Mouse (Mus musculus): ENCODE data around the gene Plekhh3. TPM values are rescaled to one million over a fixed set of nuclear protein-coding genes. Genes with fewer than 3 reads are reported as not detected.

The Plekhh3 gene
- polyA plus RNA-seq, 1 experiment from 2014 or later: 9.3 TPM

- no peaks in the 10 kb centered on the region for H3K9me3 ChIP-seq (ENCODE audit: control insufficient read depth, low read length)
- H3K27ac ChIP-seq (ENCODE audit: low read depth, low read length): no peak overlapping the region
- H3K27me3 ChIP-seq (replicated peaks; ENCODE audit: control insufficient read depth, insufficient read depth, low read length): peaks cover 47% of the 10 kb centered on the region
- no peak for ATAC-seq
- no peak overlapping the region for H3K9ac ChIP-seq (ENCODE audit: low read depth, low read length)
- H3K36me3 ChIP-seq (ENCODE audit: control insufficient read depth, insufficient read depth, low read length): peaks cover 11% of the 10 kb centered on the region
- WGBS: 55% methylated on average over 16 of the region's 18 CpGs
- peak overlapping the region; percentile 90 for H3K4me2 ChIP-seq (ENCODE audit: low read length)
- no peak overlapping the region for H3K4me3 ChIP-seq (ENCODE audit: low read length)
- peaks cover 39% of the 10 kb centered on the region for H3K4me1 ChIP-seq (ENCODE audit: control insufficient read depth, insufficient read depth, low read depth, low read length)
These were observed 2.7 kb downstream of the Plekhh3 start for GRCm38 (mm10) chr11:101168301-101168980.

GRCm38 (mm10) chr11:101167963-101168300 lies 3.2 kb downstream of the Plekhh3 start:
- Histone ChIP-seq H3K9me3 (ENCODE audit: control insufficient read depth, low read length) (no peaks in the 10 kb centered on the region), H3K36me3 (ENCODE audit: control insufficient read depth, insufficient read depth, low read length) (peaks cover 11% of the 10 kb centered on the region), H3K4me2 (ENCODE audit: low read length) (no peak overlapping the region), H3K27me3 (replicated peaks; ENCODE audit: control insufficient read depth, insufficient read depth, low read length) (peaks cover 50% of the 10 kb centered on the region), H3K4me1 (ENCODE audit: control insufficient read depth, insufficient read depth, low read depth, low read length) (peaks cover 34% of the 10 kb centered on the region), H3K9ac (ENCODE audit: low read depth, low read length) (no peak overlapping the region), H3K27ac (ENCODE audit: low read depth, low read length) (no peak overlapping the region), H3K4me3 (ENCODE audit: low read length) (no peak overlapping the region)
- ATAC-seq: no peak
- 59% methylated on average over 8 of the region's 8 CpGs for WGBS

- WGBS: 61% methylated on average over 19 of the region's 19 CpGs
- Histone ChIP-seq H3K27me3 (replicated peaks; ENCODE audit: control insufficient read depth, insufficient read depth, low read length) (peaks cover 53% of the 10 kb centered on the region), H3K4me3 (ENCODE audit: low read length) (no peak overlapping the region), H3K4me1 (ENCODE audit: control insufficient read depth, insufficient read depth, low read depth, low read length) (peaks cover 30% of the 10 kb centered on the region), H3K9me3 (ENCODE audit: control insufficient read depth, low read length) (no peaks in the 10 kb centered on the region), H3K36me3 (ENCODE audit: control insufficient read depth, insufficient read depth, low read length) (peaks cover 11% of the 10 kb centered on the region), H3K9ac (ENCODE audit: low read depth, low read length) (no peak overlapping the region), H3K4me2 (ENCODE audit: low read length) (no peak overlapping the region), H3K27ac (ENCODE audit: low read depth, low read length) (no peak overlapping the region)
- ATAC-seq: no peak
These were observed 3.8 kb downstream of the Plekhh3 start for GRCm38 (mm10) chr11:101167211-101167962.

DNA sequence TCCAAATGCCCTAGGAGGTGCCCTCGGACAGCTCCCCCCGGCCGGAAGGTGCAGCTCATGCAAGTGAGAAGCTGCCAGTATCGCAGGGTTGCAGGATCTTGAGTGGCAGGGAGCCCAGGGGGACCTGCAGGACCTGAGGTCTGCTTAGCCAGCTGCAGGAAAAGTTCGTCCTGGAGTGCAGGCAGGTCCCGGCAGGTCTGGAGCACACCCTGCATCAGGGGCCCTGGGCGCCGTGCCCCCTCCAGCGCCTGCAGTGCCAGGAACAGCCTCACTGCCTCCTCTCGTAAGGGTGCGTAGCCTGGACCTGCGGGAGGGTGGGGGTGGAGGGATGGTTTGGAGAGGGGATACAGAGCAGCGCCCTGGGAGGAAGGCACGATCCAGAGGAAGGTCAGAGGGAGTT lies 4.8 kb downstream of the Plekhh3 start:
- H3K9ac ChIP-seq (ENCODE audit: low read depth, low read length): no peak overlapping the region
- ATAC-seq: no peak
- H3K4me1 ChIP-seq (ENCODE audit: control insufficient read depth, insufficient read depth, low read depth, low read length): peaks cover 24% of the 10 kb centered on the region
- no peak overlapping the region for H3K4me3 ChIP-seq (ENCODE audit: low read length)
- no peak overlapping the region for H3K4me2 ChIP-seq (ENCODE audit: low read length)
- no peak overlapping the region for H3K27ac ChIP-seq (ENCODE audit: low read depth, low read length)
- WGBS: 58% methylated on average over 14 of the region's 14 CpGs
- H3K9me3 ChIP-seq (ENCODE audit: control insufficient read depth, low read length): no peaks in the 10 kb centered on the region
- peaks cover 15% of the 10 kb centered on the region for H3K36me3 ChIP-seq (ENCODE audit: control insufficient read depth, insufficient read depth, low read length)
- peaks cover 58% of the 10 kb centered on the region for H3K27me3 ChIP-seq (replicated peaks; ENCODE audit: control insufficient read depth, insufficient read depth, low read length)

GRCm38 (mm10) chr11:101164677-101165580 lies 6.2 kb downstream of the Plekhh3 start:
- no peak overlapping the region for H3K4me3 ChIP-seq (ENCODE audit: low read length)
- no peak overlapping the region for H3K9ac ChIP-seq (ENCODE audit: low read depth, low read length)
- H3K27me3 ChIP-seq (replicated peaks; ENCODE audit: control insufficient read depth, insufficient read depth, low read length): peaks cover 58% of the 10 kb centered on the region
- H3K4me1 ChIP-seq (ENCODE audit: control insufficient read depth, insufficient read depth, low read depth, low read length): peaks cover 15% of the 10 kb centered on the region
- H3K36me3 ChIP-seq (ENCODE audit: control insufficient read depth, insufficient read depth, low read length): peaks cover 16% of the 10 kb centered on the region
- no peak for ATAC-seq
- WGBS: 24% methylated on average over 35 of the region's 35 CpGs
- H3K27ac ChIP-seq (ENCODE audit: low read depth, low read length): no peak overlapping the region
- H3K4me2 ChIP-seq (ENCODE audit: low read length): no peak overlapping the region
- no peaks in the 10 kb centered on the region for H3K9me3 ChIP-seq (ENCODE audit: control insufficient read depth, low read length)

- 18% methylated on average over 21 of the region's 21 CpGs for WGBS
- Histone ChIP-seq H3K4me1 (ENCODE audit: control insufficient read depth, insufficient read depth, low read depth, low read length) (peaks cover 9% of the 10 kb centered on the region), H3K9ac (ENCODE audit: low read depth, low read length) (peak overlapping the region; percentile 50), H3K4me3 (ENCODE audit: low read length) (peak overlapping the region; percentile 27), H3K27ac (ENCODE audit: low read depth, low read length) (no peak overlapping the region), H3K27me3 (replicated peaks; ENCODE audit: control insufficient read depth, insufficient read depth, low read length) (peaks cover 58% of the 10 kb centered on the region), H3K36me3 (ENCODE audit: control insufficient read depth, insufficient read depth, low read length) (peaks cover 16% of the 10 kb centered on the region), H3K4me2 (ENCODE audit: low read length) (peak overlapping the region; percentile 48), H3K9me3 (ENCODE audit: control insufficient read depth, low read length) (no peaks in the 10 kb centered on the region)
- ATAC-seq: no peak
These were observed 6.8 kb downstream of the Plekhh3 start for GRCm38 (mm10) chr11:101164351-101164665.

DNA sequence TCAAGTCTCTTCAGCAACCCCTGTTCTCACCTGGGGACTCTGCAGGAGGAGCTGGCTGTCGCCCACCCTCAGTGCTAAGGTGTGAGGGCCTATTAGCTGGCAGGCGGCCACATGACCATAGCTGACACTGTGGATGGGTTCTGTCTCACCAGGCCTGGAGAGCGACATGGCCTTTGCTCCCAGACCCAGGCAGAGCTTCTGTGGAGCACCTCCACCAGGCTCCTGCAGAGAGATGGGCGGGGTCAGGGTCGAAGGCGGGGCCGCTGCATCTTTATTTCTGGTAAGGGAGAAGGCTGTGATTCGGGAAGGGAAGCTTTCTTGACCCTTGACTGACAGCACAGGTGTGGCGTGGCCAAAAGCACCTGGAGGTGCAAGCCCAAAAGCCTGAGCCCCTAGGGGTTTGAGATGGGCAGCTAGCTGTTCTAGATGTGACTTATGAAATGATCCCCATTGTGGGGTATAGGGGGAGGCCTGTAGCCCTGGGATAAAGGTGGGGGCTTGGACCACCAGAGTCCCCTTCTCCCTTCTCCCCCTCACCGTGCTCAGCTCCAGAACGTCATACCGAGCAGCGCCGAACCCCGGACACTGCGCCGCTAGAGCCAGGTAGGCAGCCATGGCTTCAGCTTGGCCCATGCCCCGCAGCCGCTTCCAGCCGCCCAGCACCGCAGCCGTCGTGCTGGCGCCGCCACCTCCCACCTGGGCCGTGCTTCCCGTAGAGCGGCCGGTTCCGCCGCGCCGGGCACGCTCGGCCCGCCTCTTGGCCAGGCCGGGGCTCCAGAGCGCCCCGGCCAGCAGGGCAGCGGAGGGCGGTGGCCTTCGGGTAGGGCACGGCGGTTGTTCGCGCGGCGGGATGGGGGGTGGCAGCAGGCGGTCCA lies 7.4 kb downstream of the Plekhh3 start:
- no peak for ATAC-seq
- Histone ChIP-seq H3K9ac (ENCODE audit: low read depth, low read length) (peak overlapping the region; percentile 50), H3K36me3 (ENCODE audit: control insufficient read depth, insufficient read depth, low read length) (peaks cover 16% of the 10 kb centered on the region), H3K9me3 (ENCODE audit: control insufficient read depth, low read length) (no peaks in the 10 kb centered on the region), H3K27ac (ENCODE audit: low read depth, low read length) (no peak overlapping the region), H3K4me1 (ENCODE audit: control insufficient read depth, insufficient read depth, low read depth, low read length) (peaks cover 3% of the 10 kb centered on the region; the same call in 1 of the 2 replicates), H3K4me2 (ENCODE audit: low read length) (peak overlapping the region; percentile 48), H3K27me3 (replicated peaks; ENCODE audit: control insufficient read depth, insufficient read depth, low read length) (peaks cover 57% of the 10 kb centered on the region), H3K4me3 (ENCODE audit: low read length) (peak overlapping the region; percentile 27)
- 22% methylated on average over 44 of the region's 49 CpGs for WGBS

GRCm38 (mm10) chr11:101162772-101163171 lies 8.4 kb downstream of the Plekhh3 start:
- H3K27ac ChIP-seq (ENCODE audit: low read depth, low read length): no peak overlapping the region
- 54% methylated on average over 5 of the region's 5 CpGs for WGBS
- ATAC-seq: peak; percentile 15; the same call in 1 of the 2 replicates

More at GRCm38 (mm10) chr11:101162772-101163171, 8.4 kb downstream of the Plekhh3 start:
- Histone ChIP-seq H3K4me3 (ENCODE audit: low read length) (no peak overlapping the region), H3K9ac (ENCODE audit: low read depth, low read length) (no peak overlapping the region), H3K36me3 (ENCODE audit: control insufficient read depth, insufficient read depth, low read length) (peaks cover 16% of the 10 kb centered on the region), H3K4me1 (ENCODE audit: control insufficient read depth, insufficient read depth, low read depth, low read length) (peaks cover 3% of the 10 kb centered on the region; the same call in 1 of the 2 replicates), H3K27me3 (replicated peaks; ENCODE audit: control insufficient read depth, insufficient read depth, low read length) (peaks cover 48% of the 10 kb centered on the region), H3K9me3 (ENCODE audit: control insufficient read depth, low read length) (no peaks in the 10 kb centered on the region), H3K4me2 (ENCODE audit: low read length) (no peak overlapping the region)

All from hindbrain, embryonic 16.5 days (tissue).